Mouse (Mus musculus) heart, postnatal 0 days (tissue): ENCODE data around the gene Dnm3. TPM values are rescaled to one million over a fixed set of nuclear protein-coding genes. Genes with fewer than 3 reads are reported as not detected.

Experiments
- ATAC-seq: fragments of 200-750 bp; cut with Nextera tagmentation; 2 replicates; pipeline ENCODE4 v1.8.0; 2017; ENCODE audit warnings: low read depth, moderate number of reproducible peaks, moderate library complexity; ENCODE audit not compliant: insufficient read depth
- DNase-seq: peaks from one replicate; pipeline ENCODE4 v3.0.0-alpha.2; 2016; ENCODE audit warnings: low spot score
- H3K27ac ChIP-seq: fragments of 300-500 bp; sonication (generic); 2 replicates; pipeline ENCODE4 v1.5.1; 2014; ENCODE audit warnings: low read depth, mild to moderate bottlenecking
- H3K27me3 ChIP-seq: fragments of 300-500 bp; sonication (generic); 2 replicates; pipeline ENCODE4 v1.6.1; 2014; ENCODE audit warnings: low read length, mixed read lengths; ENCODE audit not compliant: control insufficient read depth, insufficient read depth
- H3K36me3 ChIP-seq: fragments of 300-500 bp; sonication (generic); replicated peaks from 2 replicates; pipeline ENCODE4 v1.6.1; 2014; ENCODE audit warnings: low read length, mixed read lengths; ENCODE audit not compliant: control insufficient read depth, insufficient read depth
- H3K4me1 ChIP-seq: fragments of 300-500 bp; sonication (generic); 2 replicates; pipeline ENCODE4 v1.6.1; 2014; ENCODE audit warnings: antibody characterized with exemption; ENCODE audit not compliant: control insufficient read depth, insufficient read depth
- H3K4me2 ChIP-seq: fragments of 300-500 bp; sonication (generic); 2 replicates; pipeline ENCODE4 v1.6.1; 2014; ENCODE audit warnings: low read depth, mild to moderate bottlenecking, low read length, moderate library complexity
- H3K4me3 ChIP-seq: fragments of 300-500 bp; sonication (generic); 2 replicates; pipeline ENCODE4 v1.5.1; 2014; ENCODE audit warnings: low read depth, low read length
- H3K9ac ChIP-seq: fragments of 300-500 bp; sonication (generic); replicated peaks from 2 replicates; pipeline ENCODE4 v1.6.1; 2014; ENCODE audit warnings: low read depth, low read length, mixed read lengths
- H3K9me3 ChIP-seq: fragments of 300-500 bp; sonication (generic); replicated peaks from 2 replicates; pipeline ENCODE4 v1.6.1; 2016; ENCODE audit warnings: low read length; ENCODE audit not compliant: control insufficient read depth
- CTCF ChIP-seq: IDR thresholded peaks from 2 replicates; pipeline ENCODE4 v1.5.1; 2016; ENCODE audit warnings: antibody characterized with exemption, control low read depth, low read depth
- EP300 ChIP-seq: IDR thresholded peaks from 2 replicates; pipeline ENCODE4 v1.6.1; 2016; ENCODE audit warnings: antibody characterized with exemption, low read depth
- WGBS: fragments of 180-500 bp; shearing (Covaris S2); extraction: QIAGEN DNeasy Blood & Tissue Kit; methylation state at CpG from one replicate; pipeline ENCODE4 v1.1.7; 2014; 5-methylcytosine and 5-hydroxymethylcytosine counted together
- polyA plus RNA-seq: library from polyadenylated mRNA; unstranded; fragments of >200 nt; fragmentation: Nextera tagmentation; extraction: Ambion mirVana; gene quantifications from 2 replicates; pipeline ENCODE4 v1.2.1, GENCODE M21; 2015
- total RNA-seq: library from RNA; depleted of rRNA; stranded (reverse); fragments of >200 nt; gene quantifications from 2 replicates; pipeline ENCODE4 v1.2.3, GENCODE M21; 2014; ENCODE audit warnings: low replicate concordance

Gene Dnm3
- total and polyA plus RNA-seq, 2 experiments from 2014 or later = 1.9 to 2.4 TPM

DNA sequence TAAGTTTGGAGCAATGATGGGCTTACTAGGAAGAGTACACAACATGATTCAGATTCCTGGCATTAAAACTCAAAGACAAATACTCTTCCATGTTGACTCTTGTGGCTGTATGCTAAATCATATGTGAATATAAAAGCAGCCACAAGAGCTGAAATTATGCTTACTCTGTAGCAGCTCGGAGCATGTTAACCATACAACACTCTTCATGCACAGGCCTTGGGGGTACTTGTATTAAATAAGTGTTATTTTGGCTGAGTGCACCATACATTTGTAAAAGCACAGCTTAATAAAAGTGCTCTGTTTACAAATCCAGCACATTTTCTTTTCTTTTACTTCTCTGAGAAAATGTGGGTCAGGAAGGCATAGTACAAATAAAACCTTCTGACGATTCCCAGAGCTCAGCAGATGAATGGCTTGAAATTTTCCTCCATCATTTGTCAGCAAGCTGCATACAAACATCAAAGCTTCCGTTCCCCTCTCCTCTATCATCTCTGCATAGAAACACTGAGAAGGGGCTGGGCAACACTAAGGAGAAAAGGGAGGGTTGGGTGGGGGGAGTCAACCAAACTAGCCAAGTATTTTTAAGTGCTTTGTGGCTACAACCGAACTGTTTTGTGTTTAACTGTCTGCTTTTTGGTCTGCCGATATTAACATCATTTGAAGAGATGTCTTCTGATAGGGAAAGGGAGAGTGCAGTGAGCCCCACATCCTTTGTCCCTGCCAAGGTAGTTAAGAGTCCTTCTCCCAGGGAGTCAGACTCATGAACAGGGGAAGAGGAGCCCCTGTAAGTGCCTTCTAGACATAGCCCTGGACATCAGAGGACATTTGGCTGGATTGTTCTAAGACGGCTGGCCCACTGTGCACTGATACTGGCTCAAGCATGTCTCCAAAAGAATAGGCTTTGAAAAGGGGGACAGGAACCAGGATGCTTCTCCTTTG lies 333.6 kb downstream of the Dnm3 start:
- DNase-seq (no peak), ATAC-seq (no peak)
- H3K4me3 ChIP-seq = no peak overlapping the region
- no peak overlapping the region for H3K9ac ChIP-seq
- H3K4me2 ChIP-seq = no peak overlapping the region
- WGBS = 59% methylated on average over 6 of the region's 6 CpGs
- no peaks in the 10 kb centered on the region for H3K27me3 ChIP-seq
- TF ChIP-seq CTCF = no peak
- no peak for TF ChIP-seq EP300
- H3K36me3 ChIP-seq = no peaks in the 10 kb centered on the region
- H3K27ac ChIP-seq = no peak overlapping the region
- no peaks in the 10 kb centered on the region for H3K9me3 ChIP-seq
- H3K4me1 ChIP-seq = no peaks in the 10 kb centered on the region

GRCm38 (mm10) chr1:162142285-162142684 lies 335.5 kb downstream of the Dnm3 start:
- ATAC-seq (no peak), DNase-seq (no peak)
- Histone ChIP-seq H3K36me3 (no peaks in the 10 kb centered on the region), H3K27ac (no peak overlapping the region), H3K4me3 (no peak overlapping the region), H3K27me3 (no peaks in the 10 kb centered on the region), H3K9ac (no peak overlapping the region), H3K4me1 (no peaks in the 10 kb centered on the region), H3K9me3 (no peaks in the 10 kb centered on the region), H3K4me2 (no peak overlapping the region)
- TF ChIP-seq EP300 = no peak
- TF ChIP-seq CTCF = no peak
- WGBS = 76% methylated on average over 7 of the region's 7 CpGs

DNA sequence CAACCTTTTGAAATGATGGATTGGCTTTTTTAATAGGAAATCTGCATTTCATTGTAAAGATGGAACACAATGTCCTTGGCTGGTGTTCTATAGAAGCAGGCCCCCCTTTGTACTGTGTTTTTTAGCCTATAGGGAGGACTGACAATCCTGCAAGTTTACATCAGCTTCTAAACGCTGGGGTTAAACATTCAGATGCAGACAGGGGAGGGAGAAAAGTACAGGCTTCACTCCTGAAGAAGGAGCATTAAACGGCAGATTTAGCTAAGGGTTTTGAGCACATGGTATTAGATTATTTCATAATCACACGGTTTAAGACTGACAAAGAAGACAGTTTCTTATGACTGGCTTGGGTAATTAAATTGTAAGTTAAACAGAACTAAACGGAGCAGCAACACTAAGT lies 341.5 kb downstream of the Dnm3 start:
- Histone ChIP-seq H3K9ac (no peak overlapping the region), H3K4me2 (no peak overlapping the region), H3K27ac (no peak overlapping the region), H3K9me3 (no peaks in the 10 kb centered on the region), H3K4me3 (no peak overlapping the region), H3K4me1 (no peaks in the 10 kb centered on the region), H3K27me3 (no peaks in the 10 kb centered on the region), H3K36me3 (no peaks in the 10 kb centered on the region)
- WGBS = 57% methylated on average over 4 of the region's 4 CpGs
- DNase-seq (no peak), ATAC-seq (no peak)
- TF ChIP-seq EP300 = no peak
- TF ChIP-seq CTCF = no peak

DNA sequence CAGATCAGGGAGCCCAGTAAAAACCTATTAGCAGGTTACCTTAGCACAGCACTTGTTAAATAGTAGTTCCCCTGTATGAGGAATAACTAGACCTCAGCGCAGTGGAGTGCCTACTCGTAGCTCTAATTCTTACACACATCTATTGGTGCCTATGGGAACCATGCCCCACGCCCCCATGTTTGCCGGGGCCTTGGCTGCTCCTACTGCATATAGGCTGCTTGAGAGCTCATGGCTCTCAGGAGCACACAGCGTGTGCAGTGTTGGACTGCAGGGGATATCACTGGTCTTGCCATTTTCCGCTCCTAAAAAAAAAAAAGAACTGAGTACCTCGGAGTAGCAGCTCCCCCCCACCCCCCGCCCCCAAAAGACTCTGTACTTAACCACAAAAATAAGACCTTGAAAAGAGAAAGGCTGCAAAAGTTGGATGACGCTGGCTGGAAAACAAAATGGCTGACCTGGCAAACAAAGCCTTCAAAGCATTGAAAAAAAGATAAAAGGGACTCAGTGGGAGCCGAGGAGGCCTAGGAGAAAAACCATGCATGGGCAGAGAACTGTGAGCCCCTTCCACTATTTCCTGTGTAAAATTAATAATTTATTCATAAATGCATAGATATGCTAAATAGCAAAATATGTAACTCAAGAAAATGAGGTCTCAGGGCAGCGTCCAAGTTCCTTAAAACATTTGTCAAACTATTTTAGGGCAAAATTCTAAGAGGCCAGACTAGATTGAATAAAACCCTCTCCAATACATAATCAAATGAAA lies 342.2 kb downstream of the Dnm3 start:
- H3K27ac ChIP-seq = no peak overlapping the region
- no peak for DNase-seq
- H3K4me2 ChIP-seq = no peak overlapping the region
- H3K4me3 ChIP-seq = no peak overlapping the region
- ATAC-seq = no peak
- H3K36me3 ChIP-seq = no peaks in the 10 kb centered on the region
- WGBS = 85% methylated on average over 11 of the region's 11 CpGs
- no peaks in the 10 kb centered on the region for H3K4me1 ChIP-seq
- no peaks in the 10 kb centered on the region for H3K27me3 ChIP-seq
- H3K9ac ChIP-seq = no peak overlapping the region
- TF ChIP-seq CTCF (no peak), EP300 (no peak)
- no peaks in the 10 kb centered on the region for H3K9me3 ChIP-seq

DNA sequence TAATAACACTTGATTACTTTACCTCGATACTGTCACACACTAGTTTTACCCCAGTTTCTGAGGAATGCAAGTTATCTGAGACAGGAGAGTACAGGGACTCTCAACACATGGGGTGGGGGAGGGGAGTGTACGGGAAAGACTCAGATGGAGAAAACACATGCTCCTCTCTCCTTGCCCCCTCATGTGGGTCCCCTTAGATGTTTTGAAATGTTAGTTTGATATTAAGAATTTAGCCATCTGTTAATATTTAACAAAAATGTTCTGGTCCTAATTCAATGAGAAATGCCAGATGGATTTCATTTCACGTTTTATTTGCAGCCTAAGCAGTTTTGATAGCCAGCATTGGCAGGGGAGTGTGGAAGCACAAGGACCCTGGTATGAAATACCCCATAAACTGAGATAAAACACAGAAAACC lies 343.2 kb downstream of the Dnm3 start:
- no peaks in the 10 kb centered on the region for H3K9me3 ChIP-seq
- 53% methylated on average over 3 of the region's 3 CpGs for WGBS
- TF ChIP-seq CTCF (no peak), EP300 (no peak)
- no peak overlapping the region for H3K4me3 ChIP-seq
- H3K36me3 ChIP-seq = no peaks in the 10 kb centered on the region
- ATAC-seq = no peak
- no peaks in the 10 kb centered on the region for H3K27me3 ChIP-seq
- no peaks in the 10 kb centered on the region for H3K4me1 ChIP-seq
- H3K4me2 ChIP-seq = no peak overlapping the region
- no peak overlapping the region for H3K9ac ChIP-seq
- no peak for DNase-seq
- H3K27ac ChIP-seq = no peak overlapping the region
